Comparison of ENCODE assay signal across 29 mouse cellular contexts in the genomic region with DNA sequence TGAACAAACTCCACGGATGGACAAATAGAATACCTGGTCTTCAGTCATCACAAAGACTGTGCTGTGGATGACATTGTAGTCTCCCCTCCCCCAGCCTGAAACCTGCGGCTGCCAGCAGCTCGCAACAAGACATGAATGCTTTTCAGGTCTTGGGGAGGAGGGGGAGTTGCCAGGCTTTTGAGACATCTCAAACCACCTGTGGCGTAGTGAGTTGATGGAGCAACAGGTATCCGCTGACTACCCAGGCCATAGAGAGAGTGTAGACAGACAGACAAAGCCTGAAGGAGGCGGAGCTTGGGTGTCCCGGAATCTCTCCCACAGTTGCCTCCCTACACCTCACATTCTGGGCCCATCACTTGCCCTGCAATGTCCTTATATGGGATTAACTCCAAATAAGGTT.
DNase-seq lines count a peak whose midpoint lies in the region; ATAC-seq and TF ChIP-seq lines count a peak whose summit lies in the region.
"Had no signal": no experiment of that assay in that cellular context is flagged by ENCODE, and none has a peak within 500 bp of the region (broad histone marks: within the 10 kb centered on the region; RNA-seq: fewer than 3 reads in every experiment).

No protein-coding gene starts in this region.

- no peak for ATAC-seq in intestine, embryonic 15.5 days
- ATAC-seq in intestine, embryonic 16.5 days, result no peak
- ATAC-seq in liver, embryonic 12.5 days, result no peak
- no peak for ATAC-seq in hindbrain, embryonic 12.5 days (ENCODE audit: low FRiP score)
- ATAC-seq: activated CD4-positive, CD25-positive, alpha-beta regulatory T cell, adult 4 months; CD4-positive, CD25-positive, alpha-beta regulatory T cell, adult 4 months; forebrain, embryonic 14.5 days; forebrain, embryonic 16.5 days had no signal

- H3K4me2 ChIP-seq in intestine, embryonic 15.5 days (replicated peaks), result no peak overlapping the region
- H3K4me2 ChIP-seq in intestine, embryonic 16.5 days (ENCODE audit: low read depth, low read length), result no peak overlapping the region
- no peak overlapping the region for H3K4me2 ChIP-seq in liver, embryonic 12.5 days
- no peak overlapping the region for H3K4me2 ChIP-seq in hindbrain, embryonic 12.5 days (replicated peaks)
- H3K4me2 ChIP-seq: embryonic facial prominence, embryonic 12.5 days; embryonic facial prominence, embryonic 15.5 days; forebrain, embryonic 12.5 days had no signal

- no peak overlapping the region for H3K4me3 ChIP-seq in gastrocnemius, adult 2 months
- no peak overlapping the region for H3K4me3 ChIP-seq in intestine, embryonic 15.5 days (replicated peaks)
- no peak overlapping the region for H3K4me3 ChIP-seq in intestine, embryonic 16.5 days (ENCODE audit: low read length)
- no peak overlapping the region for H3K4me3 ChIP-seq in embryonic facial prominence, embryonic 10.5 days
- no peak overlapping the region for H3K4me3 ChIP-seq in liver, embryonic 12.5 days
- H3K4me3 ChIP-seq in hindbrain, embryonic 12.5 days, result no peak overlapping the region
- H3K4me3 ChIP-seq: embryonic facial prominence, embryonic 12.5 days; embryonic facial prominence, embryonic 15.5 days; erythroblast, embryonic 14.5 days; forebrain, embryonic 10.5 days; forebrain, embryonic 12.5 days had no signal

- peak overlapping the region; percentile 41; the same call in 1 of the 2 replicates for H3K27ac ChIP-seq in gastrocnemius, adult 2 months
- H3K27ac ChIP-seq in intestine, embryonic 15.5 days, result 0 out of 2 replicates have a peak overlapping the region, but pooled peaks have one; percentile 22
- no peak overlapping the region for H3K27ac ChIP-seq in intestine, embryonic 16.5 days (ENCODE audit: low read length)
- peak overlapping the region; percentile 27; the same call in 1 of the 2 replicates for H3K27ac ChIP-seq in embryonic facial prominence, embryonic 10.5 days (replicated peaks)
- H3K27ac ChIP-seq in liver, embryonic 12.5 days, result no peak overlapping the region
- H3K27ac ChIP-seq in hindbrain, embryonic 12.5 days, result no peak overlapping the region
- H3K27ac ChIP-seq: embryonic facial prominence, embryonic 12.5 days; embryonic facial prominence, embryonic 15.5 days; forebrain, embryonic 10.5 days; forebrain, embryonic 12.5 days had no signal

- no peaks in the 10 kb centered on the region for H3K27me3 ChIP-seq in intestine, embryonic 15.5 days (replicated peaks)
- no peaks in the 10 kb centered on the region for H3K27me3 ChIP-seq in intestine, embryonic 16.5 days (replicated peaks; ENCODE audit: control insufficient read depth, insufficient read depth, low read length)
- H3K27me3 ChIP-seq in embryonic facial prominence, embryonic 10.5 days (replicated peaks; ENCODE audit: low read depth, poor library complexity, severe bottlenecking), result no peaks in the 10 kb centered on the region
- H3K27me3 ChIP-seq in liver, embryonic 12.5 days (replicated peaks), result no peaks in the 10 kb centered on the region
- no peaks in the 10 kb centered on the region for H3K27me3 ChIP-seq in hindbrain, embryonic 12.5 days
- H3K27me3 ChIP-seq: CH12.LX; embryonic facial prominence, embryonic 12.5 days; embryonic facial prominence, embryonic 15.5 days had no signal

- peaks cover 15% of the 10 kb centered on the region for H3K4me1 ChIP-seq in intestine, embryonic 15.5 days (replicated peaks)
- peaks cover 18% of the 10 kb centered on the region for H3K4me1 ChIP-seq in intestine, embryonic 16.5 days (ENCODE audit: control insufficient read depth, insufficient read depth, low read length)
- peaks cover 50% of the 10 kb centered on the region for H3K4me1 ChIP-seq in embryonic facial prominence, embryonic 10.5 days
- peaks cover 24% of the 10 kb centered on the region for H3K4me1 ChIP-seq in liver, embryonic 12.5 days
- peaks cover 16% of the 10 kb centered on the region for H3K4me1 ChIP-seq in hindbrain, embryonic 12.5 days

- no peak for DNase-seq in gastrocnemius, adult 2 months
- no peak for DNase-seq in gastrocnemius, postnatal 14 days
- DNase-seq in ES-CJ7 (ENCODE audit: low read depth, low spot score), result peak; percentile 4
- no peak for DNase-seq in embryonic facial prominence, embryonic 10.5 days (ENCODE audit: low spot score)
- DNase-seq: adrenal gland, adult 8-10 months; adrenal gland, postnatal 14 days; adrenal gland, postnatal 36 days; B cell, adult 2 months; cerebellum, adult 11 months; cerebellum, adult 18-20 months; cerebellum, adult 8-10 months; cerebellum, adult 9-11 months; cerebellum, postnatal 14 days; cerebellum, postnatal 36 days; embryo, embryonic 11 days had no signal

- no peaks in the 10 kb centered on the region for H3K36me3 ChIP-seq in intestine, embryonic 15.5 days
- no peaks in the 10 kb centered on the region for H3K36me3 ChIP-seq in intestine, embryonic 16.5 days (ENCODE audit: control insufficient read depth, insufficient read depth, low read length)
- H3K36me3 ChIP-seq in embryonic facial prominence, embryonic 10.5 days (replicated peaks), result no peaks in the 10 kb centered on the region
- H3K36me3 ChIP-seq in liver, embryonic 12.5 days, result no peaks in the 10 kb centered on the region
- H3K36me3 ChIP-seq in hindbrain, embryonic 12.5 days, result no peaks in the 10 kb centered on the region
- H3K36me3 ChIP-seq: embryonic facial prominence, embryonic 15.5 days; forebrain, embryonic 10.5 days; forebrain, embryonic 12.5 days had no signal

- no peak for TF ChIP-seq CTCF in gastrocnemius, adult 2 months (IDR thresholded peaks at IDR 0.05)

- WGBS in intestine, embryonic 15.5 days, result 84% methylated on average over 7 of the region's 7 CpGs
- WGBS in intestine, embryonic 16.5 days, result 80% methylated on average over 7 of the region's 7 CpGs
- 64% methylated on average over 7 of the region's 7 CpGs for WGBS in embryonic facial prominence, embryonic 10.5 days
- 84% methylated on average over 7 of the region's 7 CpGs for WGBS in liver, embryonic 12.5 days (ENCODE audit: insufficient replicate concordance)
- 76% methylated on average over 7 of the region's 7 CpGs for WGBS in hindbrain, embryonic 12.5 days

- intact Hi-C loops in gastrocnemius, adult 2 months (cut with DNase I), result no loop called here
- intact Hi-C loops in gastrocnemius, postnatal 14 days (cut with DNase I; ENCODE audit: low total_unique reads), result no loop called here

- no peak overlapping the region for H3K9ac ChIP-seq in intestine, embryonic 15.5 days
- no peak overlapping the region for H3K9ac ChIP-seq in intestine, embryonic 16.5 days (ENCODE audit: low read depth, low read length)
- H3K9ac ChIP-seq in liver, embryonic 12.5 days, result no peak overlapping the region
- H3K9ac ChIP-seq in hindbrain, embryonic 12.5 days, result no peak overlapping the region
- H3K9ac ChIP-seq: embryonic facial prominence, embryonic 12.5 days; embryonic facial prominence, embryonic 15.5 days; forebrain, embryonic 12.5 days had no signal

- H3K9me3 ChIP-seq in intestine, embryonic 15.5 days, result no peaks in the 10 kb centered on the region
- no peaks in the 10 kb centered on the region for H3K9me3 ChIP-seq in intestine, embryonic 16.5 days (ENCODE audit: control insufficient read depth, low read length)
- no peaks in the 10 kb centered on the region for H3K9me3 ChIP-seq in embryonic facial prominence, embryonic 10.5 days
- no peaks in the 10 kb centered on the region for H3K9me3 ChIP-seq in liver, embryonic 12.5 days (replicated peaks)
- H3K9me3 ChIP-seq in hindbrain, embryonic 12.5 days (replicated peaks), result no peaks in the 10 kb centered on the region
- H3K9me3 ChIP-seq: embryonic facial prominence, embryonic 12.5 days; embryonic facial prominence, embryonic 15.5 days; forebrain, embryonic 10.5 days; forebrain, embryonic 12.5 days had no signal

Comparison
In these comparisons a context has a peak if more than half of its experiments do, and no peak if none do; other contexts are left out.
1. H3K27ac ChIP-seq: peak in gastrocnemius, adult 2 months (single experiment), intestine, embryonic 15.5 days (single experiment) and embryonic facial prominence, embryonic 10.5 days (single experiment); none in intestine, embryonic 16.5 days (single experiment), liver, embryonic 12.5 days (single experiment) and hindbrain, embryonic 12.5 days (single experiment).